Mouse (Mus musculus): ENCODE data around the gene Col26a1. TPM values are rescaled to one million over a fixed set of nuclear protein-coding genes. Genes with fewer than 3 reads are reported as not detected.

Gene Col26a1
- total and polyA plus RNA-seq, 2 experiments from 2014 or later = 27.1 to 43.7 TPM

- no peak overlapping the region for H3K27ac ChIP-seq (ENCODE audit: low read depth, low read length)
- H3K4me2 ChIP-seq (ENCODE audit: low read depth) = no peak overlapping the region
- H3K36me3 ChIP-seq (ENCODE audit: insufficient read depth) = no peaks in the 10 kb centered on the region
- no peaks in the 10 kb centered on the region; the same call in 1 of the 2 replicates for H3K4me1 ChIP-seq (ENCODE audit: insufficient read depth)
- H3K27me3 ChIP-seq (ENCODE audit: insufficient read depth, low read length) = no peaks in the 10 kb centered on the region
- DNase-seq (no peak), ATAC-seq (no peak)
- H3K9me3 ChIP-seq (ENCODE audit: low read length) = no peaks in the 10 kb centered on the region
- no peak overlapping the region for H3K9ac ChIP-seq
- TF ChIP-seq CTCF (IDR thresholded peaks at IDR 0.05; ENCODE audit: low read depth) = no peak
- 55% methylated on average over 3 of the region's 3 CpGs for WGBS
- H3K4me3 ChIP-seq (ENCODE audit: low read depth, low read length) = no peak overlapping the region
Measured at GRCm38 (mm10) chr5:136904621-136905020, 21.6 kb upstream of the Col26a1 start.

GRCm38 (mm10) chr5:136895529-136895963, 12.5 kb upstream of the Col26a1 start:
- Histone ChIP-seq H3K9ac (no peak overlapping the region), H3K36me3 (ENCODE audit: insufficient read depth) (no peaks in the 10 kb centered on the region), H3K4me3 (ENCODE audit: low read depth, low read length) (no peak overlapping the region), H3K4me1 (ENCODE audit: insufficient read depth) (no peaks in the 10 kb centered on the region), H3K4me2 (ENCODE audit: low read depth) (no peak overlapping the region), H3K27ac (ENCODE audit: low read depth, low read length) (no peak overlapping the region), H3K27me3 (ENCODE audit: insufficient read depth, low read length) (no peaks in the 10 kb centered on the region), H3K9me3 (ENCODE audit: low read length) (no peaks in the 10 kb centered on the region)
- peak; percentile 21; the same call in 1 of the 2 replicates for TF ChIP-seq CTCF (IDR thresholded peaks at IDR 0.05; ENCODE audit: low read depth)
- no peak for DNase-seq
- 53% methylated on average over 10 of the region's 10 CpGs for WGBS
- no peak for ATAC-seq

- Histone ChIP-seq H3K4me2 (ENCODE audit: low read depth) (no peak overlapping the region), H3K27ac (ENCODE audit: low read depth, low read length) (no peak overlapping the region), H3K9ac (no peak overlapping the region), H3K36me3 (ENCODE audit: insufficient read depth) (no peaks in the 10 kb centered on the region), H3K27me3 (ENCODE audit: insufficient read depth, low read length) (no peaks in the 10 kb centered on the region), H3K4me3 (ENCODE audit: low read depth, low read length) (no peak overlapping the region), H3K9me3 (ENCODE audit: low read length) (no peaks in the 10 kb centered on the region), H3K4me1 (ENCODE audit: insufficient read depth) (no peaks in the 10 kb centered on the region)
- 75% methylated on average over 25 of the region's 25 CpGs for WGBS
- DNase-seq (no peak), ATAC-seq (no peak)
- no peak for TF ChIP-seq CTCF (IDR thresholded peaks at IDR 0.05; ENCODE audit: low read depth)
Measured at GRCm38 (mm10) chr5:136894840-136895528, 12.0 kb upstream of the Col26a1 start.

- DNase-seq (no peak), ATAC-seq (no peak)
- Histone ChIP-seq H3K27me3 (ENCODE audit: insufficient read depth, low read length) (peaks cover 3% of the 10 kb centered on the region; the same call in 1 of the 2 replicates), H3K36me3 (ENCODE audit: insufficient read depth) (no peaks in the 10 kb centered on the region), H3K4me2 (ENCODE audit: low read depth) (no peak overlapping the region), H3K4me3 (ENCODE audit: low read depth, low read length) (no peak overlapping the region), H3K4me1 (ENCODE audit: insufficient read depth) (no peaks in the 10 kb centered on the region), H3K9me3 (ENCODE audit: low read length) (no peaks in the 10 kb centered on the region), H3K9ac (no peak overlapping the region), H3K27ac (ENCODE audit: low read depth, low read length) (no peak overlapping the region)
- no peak for TF ChIP-seq CTCF (IDR thresholded peaks at IDR 0.05; ENCODE audit: low read depth)
- 69% methylated on average over 19 of the region's 19 CpGs for WGBS
Measured at GRCm38 (mm10) chr5:136888539-136889355, 5.7 kb upstream of the Col26a1 start.

- H3K4me2 ChIP-seq (ENCODE audit: low read depth) = no peak overlapping the region
- no peak overlapping the region for H3K4me3 ChIP-seq (ENCODE audit: low read depth, low read length)
- ATAC-seq (no peak), DNase-seq (no peak)
- H3K9ac ChIP-seq = no peak overlapping the region
- peaks cover 11% of the 10 kb centered on the region for H3K27me3 ChIP-seq (ENCODE audit: insufficient read depth, low read length)
- no peaks in the 10 kb centered on the region for H3K36me3 ChIP-seq (ENCODE audit: insufficient read depth)
- H3K27ac ChIP-seq (ENCODE audit: low read depth, low read length) = no peak overlapping the region
- H3K9me3 ChIP-seq (ENCODE audit: low read length) = no peaks in the 10 kb centered on the region
- WGBS = 32% methylated on average over 7 of the region's 7 CpGs
- TF ChIP-seq CTCF (IDR thresholded peaks at IDR 0.05; ENCODE audit: low read depth) = no peak
- H3K4me1 ChIP-seq (ENCODE audit: insufficient read depth) = peaks cover 1% of the 10 kb centered on the region; the same call in 1 of the 2 replicates
Measured at GRCm38 (mm10) chr5:136886957-136887356, 3.9 kb upstream of the Col26a1 start.

GRCm38 (mm10) chr5:136882055-136882787, 788 bp downstream of the Col26a1 start:
- H3K9ac ChIP-seq = peak overlapping the region; percentile 68
- H3K4me3 ChIP-seq (ENCODE audit: low read depth, low read length) = peak overlapping the region; percentile 52
- DNase-seq = peak; percentile 36
- peak; percentile 29 for ATAC-seq
- no peaks in the 10 kb centered on the region for H3K9me3 ChIP-seq (ENCODE audit: low read length)
- H3K4me2 ChIP-seq (ENCODE audit: low read depth) = peak overlapping the region; percentile 96
- TF ChIP-seq CTCF (IDR thresholded peaks at IDR 0.05; ENCODE audit: low read depth) = no peak
- H3K27ac ChIP-seq (ENCODE audit: low read depth, low read length) = no peak overlapping the region
- no peaks in the 10 kb centered on the region for H3K36me3 ChIP-seq (ENCODE audit: insufficient read depth)
- 3% methylated on average over 47 of the region's 47 CpGs for WGBS
- H3K4me1 ChIP-seq (ENCODE audit: insufficient read depth) = peaks cover 6% of the 10 kb centered on the region; the same call in 1 of the 2 replicates
- H3K27me3 ChIP-seq (ENCODE audit: insufficient read depth, low read length) = peaks cover 15% of the 10 kb centered on the region
